Mouse (Mus musculus): Measurements from ENCODE around the gene Tldc2.

DNA sequence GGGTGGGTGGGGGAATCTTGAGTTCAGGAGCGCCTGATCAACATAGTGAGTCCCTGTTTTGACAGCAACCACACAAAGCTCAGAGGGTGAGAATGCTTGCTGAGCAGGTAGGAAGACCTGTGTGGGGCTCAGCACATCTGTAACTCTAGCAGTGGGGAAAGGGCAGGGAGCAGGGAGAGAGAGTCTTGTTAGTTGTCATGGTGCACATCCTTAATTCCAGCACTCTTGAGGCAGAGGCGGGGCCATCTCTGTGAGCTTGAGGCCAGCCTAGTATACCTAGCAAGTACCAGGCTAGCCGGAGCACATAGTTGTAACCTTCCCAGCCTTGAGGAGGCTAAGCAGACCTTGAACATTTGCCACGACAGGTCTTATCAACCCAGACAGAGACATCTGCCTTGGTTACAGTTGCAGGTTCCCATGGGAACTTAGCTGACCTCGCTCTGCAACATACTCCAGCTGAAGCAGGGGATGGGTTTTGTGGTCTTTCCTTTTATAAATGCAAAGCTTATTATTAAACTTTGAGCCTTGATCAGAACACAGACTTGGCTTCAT, 52.5 kb downstream of the Tldc2 start:
- TF ChIP-seq POLR2A (IDR thresholded peaks at IDR 0.05; ENCODE audit: low read depth, low read length) (no peak), CTCF (IDR thresholded peaks at IDR 0.05; ENCODE audit: borderline replicate concordance, insufficient read depth, low read length) (no peak)
